Mouse (Mus musculus): ENCODE data around the gene Aff2. TPM values are rescaled to one million over a fixed set of nuclear protein-coding genes. Genes with fewer than 3 reads are reported as not detected.

The Aff2 gene
- polyA plus RNA-seq, 1 experiment from 2014 or later = 9.6 TPM

GRCm38 (mm10) chrX:69663038-69663437 is 302.9 kb downstream of the Aff2 start:
- Histone ChIP-seq H3K9ac (ENCODE audit: low read length) (no peak overlapping the region), H3K27ac (ENCODE audit: low read depth, low read length) (no peak overlapping the region), H3K9me3 (replicated peaks; ENCODE audit: control insufficient read depth, low read length) (no peaks in the 10 kb centered on the region), H3K36me3 (ENCODE audit: control insufficient read depth, insufficient read depth, low read length) (no peaks in the 10 kb centered on the region), H3K4me2 (ENCODE audit: low read length) (no peak overlapping the region), H3K27me3 (replicated peaks; ENCODE audit: control insufficient read depth, insufficient read depth, low read length) (no peaks in the 10 kb centered on the region), H3K4me1 (ENCODE audit: control insufficient read depth, insufficient read depth, low read length) (no peaks in the 10 kb centered on the region; the same call in 1 of the 2 replicates), H3K4me3 (ENCODE audit: low read depth, low read length) (no peak overlapping the region)
- peak; percentile 52 for ATAC-seq
- 47% methylated on average over 2 of the region's 2 CpGs for WGBS
- DNase-seq (ENCODE audit: low spot score) = peak; percentile 28

- Histone ChIP-seq H3K36me3 (ENCODE audit: control insufficient read depth, insufficient read depth, low read length) (no peaks in the 10 kb centered on the region), H3K27ac (ENCODE audit: low read depth, low read length) (no peak overlapping the region), H3K4me1 (ENCODE audit: control insufficient read depth, insufficient read depth, low read length) (no peaks in the 10 kb centered on the region; the same call in 1 of the 2 replicates), H3K27me3 (replicated peaks; ENCODE audit: control insufficient read depth, insufficient read depth, low read length) (no peaks in the 10 kb centered on the region), H3K9ac (ENCODE audit: low read length) (no peak overlapping the region), H3K4me2 (ENCODE audit: low read length) (no peak overlapping the region), H3K4me3 (ENCODE audit: low read depth, low read length) (no peak overlapping the region), H3K9me3 (replicated peaks; ENCODE audit: control insufficient read depth, low read length) (no peaks in the 10 kb centered on the region)
- peak; percentile 92 for ATAC-seq
- 36% methylated on average over 3 of the region's 3 CpGs for WGBS
- peak; percentile 76 for DNase-seq (ENCODE audit: low spot score)
Observed at GRCm38 (mm10) chrX:69666145-69666677, 306.1 kb downstream of the Aff2 start.

GRCm38 (mm10) chrX:69675691-69676090 is 315.6 kb downstream of the Aff2 start:
- Histone ChIP-seq H3K4me1 (ENCODE audit: control insufficient read depth, insufficient read depth, low read length) (no peaks in the 10 kb centered on the region), H3K36me3 (ENCODE audit: control insufficient read depth, insufficient read depth, low read length) (no peaks in the 10 kb centered on the region), H3K27ac (ENCODE audit: low read depth, low read length) (no peak overlapping the region), H3K9ac (ENCODE audit: low read length) (no peak overlapping the region), H3K4me2 (ENCODE audit: low read length) (no peak overlapping the region), H3K27me3 (replicated peaks; ENCODE audit: control insufficient read depth, insufficient read depth, low read length) (no peaks in the 10 kb centered on the region), H3K4me3 (ENCODE audit: low read depth, low read length) (no peak overlapping the region), H3K9me3 (replicated peaks; ENCODE audit: control insufficient read depth, low read length) (no peaks in the 10 kb centered on the region)
- 88% methylated on average over 1 of the region's 1 CpGs for WGBS
- no peak for ATAC-seq
- DNase-seq (ENCODE audit: low spot score) = no peak

GRCm38 (mm10) chrX:69698840-69699239 is 338.7 kb downstream of the Aff2 start:
- WGBS = 51% methylated on average over 4 of the region's 4 CpGs
- ATAC-seq = no peak
- H3K4me1 ChIP-seq (ENCODE audit: control insufficient read depth, insufficient read depth, low read length) = no peaks in the 10 kb centered on the region

GRCm38 (mm10) chrX:69738972-69739371 is 378.9 kb downstream of the Aff2 start:
- ATAC-seq (peak; percentile 66; the same call in 1 of the 2 replicates), DNase-seq (ENCODE audit: low spot score) (no peak)
- Histone ChIP-seq H3K36me3 (ENCODE audit: control insufficient read depth, insufficient read depth, low read length) (no peaks in the 10 kb centered on the region), H3K27ac (ENCODE audit: low read depth, low read length) (no peak overlapping the region), H3K4me3 (ENCODE audit: low read depth, low read length) (no peak overlapping the region), H3K4me1 (ENCODE audit: control insufficient read depth, insufficient read depth, low read length) (no peaks in the 10 kb centered on the region), H3K9ac (ENCODE audit: low read length) (no peak overlapping the region), H3K4me2 (ENCODE audit: low read length) (no peak overlapping the region), H3K9me3 (replicated peaks; ENCODE audit: control insufficient read depth, low read length) (no peaks in the 10 kb centered on the region), H3K27me3 (replicated peaks; ENCODE audit: control insufficient read depth, insufficient read depth, low read length) (no peaks in the 10 kb centered on the region)
- 22% methylated on average over 3 of the region's 3 CpGs for whole genome bisulfite sequencing

More at GRCm38 (mm10) chrX:69698840-69699239, 338.7 kb downstream of the Aff2 start:
- Histone ChIP-seq H3K4me3 (ENCODE audit: low read depth, low read length) (no peak overlapping the region), H3K36me3 (ENCODE audit: control insufficient read depth, insufficient read depth, low read length) (no peaks in the 10 kb centered on the region), H3K27ac (ENCODE audit: low read depth, low read length) (no peak overlapping the region), H3K27me3 (replicated peaks; ENCODE audit: control insufficient read depth, insufficient read depth, low read length) (no peaks in the 10 kb centered on the region), H3K4me2 (ENCODE audit: low read length) (no peak overlapping the region), H3K9me3 (replicated peaks; ENCODE audit: control insufficient read depth, low read length) (no peaks in the 10 kb centered on the region), H3K9ac (ENCODE audit: low read length) (no peak overlapping the region)
- peak; percentile 8 for DNase-seq (ENCODE audit: low spot score)

- ATAC-seq (0 out of 2 replicates have a peak, but pooled peaks have one; percentile 26), DNase-seq (ENCODE audit: low spot score) (no peak)
- Histone ChIP-seq H3K4me2 (ENCODE audit: low read length) (no peak overlapping the region), H3K27me3 (replicated peaks; ENCODE audit: control insufficient read depth, insufficient read depth, low read length) (no peaks in the 10 kb centered on the region), H3K4me3 (ENCODE audit: low read depth, low read length) (no peak overlapping the region), H3K9ac (ENCODE audit: low read length) (no peak overlapping the region), H3K9me3 (replicated peaks; ENCODE audit: control insufficient read depth, low read length) (no peaks in the 10 kb centered on the region), H3K27ac (ENCODE audit: low read depth, low read length) (no peak overlapping the region), H3K36me3 (ENCODE audit: control insufficient read depth, insufficient read depth, low read length) (no peaks in the 10 kb centered on the region), H3K4me1 (ENCODE audit: control insufficient read depth, insufficient read depth, low read length) (no peaks in the 10 kb centered on the region)
- WGBS = 29% methylated on average over 3 of the region's 3 CpGs
Observed at GRCm38 (mm10) chrX:69744962-69745597, 385.0 kb downstream of the Aff2 start.

GRCm38 (mm10) chrX:69801890-69802439 is 441.9 kb downstream of the Aff2 start:
- Histone ChIP-seq H3K9me3 (replicated peaks; ENCODE audit: control insufficient read depth, low read length) (no peaks in the 10 kb centered on the region), H3K27me3 (replicated peaks; ENCODE audit: control insufficient read depth, insufficient read depth, low read length) (no peaks in the 10 kb centered on the region), H3K27ac (ENCODE audit: low read depth, low read length) (no peak overlapping the region), H3K4me3 (ENCODE audit: low read depth, low read length) (no peak overlapping the region), H3K4me1 (ENCODE audit: control insufficient read depth, insufficient read depth, low read length) (no peaks in the 10 kb centered on the region), H3K4me2 (ENCODE audit: low read length) (no peak overlapping the region), H3K9ac (ENCODE audit: low read length) (no peak overlapping the region), H3K36me3 (ENCODE audit: control insufficient read depth, insufficient read depth, low read length) (no peaks in the 10 kb centered on the region)
- peak; percentile 75 for DNase-seq (ENCODE audit: low spot score)
- ATAC-seq = peak; percentile 75; the same call in 1 of the 2 replicates
- 59% methylated on average over 2 of the region's 2 CpGs for WGBS

- Histone ChIP-seq H3K36me3 (ENCODE audit: control insufficient read depth, insufficient read depth, low read length) (no peaks in the 10 kb centered on the region), H3K27ac (ENCODE audit: low read depth, low read length) (no peak overlapping the region), H3K4me2 (ENCODE audit: low read length) (no peak overlapping the region), H3K4me1 (ENCODE audit: control insufficient read depth, insufficient read depth, low read length) (no peaks in the 10 kb centered on the region), H3K9me3 (replicated peaks; ENCODE audit: control insufficient read depth, low read length) (no peaks in the 10 kb centered on the region), H3K27me3 (replicated peaks; ENCODE audit: control insufficient read depth, insufficient read depth, low read length) (no peaks in the 10 kb centered on the region), H3K4me3 (ENCODE audit: low read depth, low read length) (no peak overlapping the region), H3K9ac (ENCODE audit: low read length) (no peak overlapping the region)
- ATAC-seq (peak; percentile 48; the same call in 1 of the 2 replicates), DNase-seq (ENCODE audit: low spot score) (peak; percentile 46)
- 71% methylated on average over 3 of the region's 3 CpGs for WGBS
Observed at GRCm38 (mm10) chrX:69802481-69802880, 442.4 kb downstream of the Aff2 start.

GRCm38 (mm10) chrX:69811798-69812197 is 451.7 kb downstream of the Aff2 start:
- DNase-seq (ENCODE audit: low spot score) (peak; percentile 67), ATAC-seq (peak; percentile 57; the same call in 1 of the 2 replicates)
- H3K36me3 ChIP-seq (ENCODE audit: control insufficient read depth, insufficient read depth, low read length) = no peaks in the 10 kb centered on the region
- no peaks in the 10 kb centered on the region for H3K27me3 ChIP-seq (replicated peaks; ENCODE audit: control insufficient read depth, insufficient read depth, low read length)
- no peaks in the 10 kb centered on the region for H3K4me1 ChIP-seq (ENCODE audit: control insufficient read depth, insufficient read depth, low read length)
- H3K27ac ChIP-seq (ENCODE audit: low read depth, low read length) = no peak overlapping the region
- no peak overlapping the region for H3K4me2 ChIP-seq (ENCODE audit: low read length)
- H3K9ac ChIP-seq (ENCODE audit: low read length) = no peak overlapping the region
- no peak overlapping the region for H3K4me3 ChIP-seq (ENCODE audit: low read depth, low read length)
- 55% methylated on average over 4 of the region's 4 CpGs for WGBS
- H3K9me3 ChIP-seq (replicated peaks; ENCODE audit: control insufficient read depth, low read length) = no peaks in the 10 kb centered on the region

Data from forebrain, embryonic 14.5 days (tissue).